Mouse (Mus musculus): ENCODE results near the gene Nuak1. TPM values are rescaled to one million over a fixed set of nuclear protein-coding genes. Genes with fewer than 3 reads are reported as not detected.

Gene Nuak1
- polyA plus RNA-seq, 1 experiment from 2014 or later = 3.1 TPM

DNA sequence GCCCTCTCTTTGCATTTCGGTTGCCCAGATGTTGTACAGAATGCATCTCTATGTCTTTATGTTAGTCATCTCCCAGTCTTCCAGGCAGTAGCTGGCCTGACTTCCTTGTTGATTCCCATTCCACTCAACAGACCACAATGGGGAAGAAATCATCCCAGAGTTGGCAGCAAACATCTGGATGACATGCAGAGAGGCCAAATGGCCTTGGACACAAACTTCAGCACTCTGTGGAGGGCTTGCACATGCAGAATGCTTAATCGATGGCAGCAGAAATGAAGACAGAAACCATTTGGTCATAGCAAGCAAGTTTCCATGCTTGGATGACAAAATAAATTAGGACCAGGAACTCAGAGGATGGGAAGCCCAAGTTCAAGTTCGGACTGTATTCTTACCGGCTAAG is 79.4 kb downstream of the Nuak1 start:
- no peaks in the 10 kb centered on the region for H3K9me3 ChIP-seq (replicated peaks)
- H3K4me1 ChIP-seq (replicated peaks) = no peaks in the 10 kb centered on the region
- H3K4me3 ChIP-seq = no peak overlapping the region
- no peak overlapping the region for H3K9ac ChIP-seq
- no peaks in the 10 kb centered on the region for H3K27me3 ChIP-seq
- ATAC-seq (replicated peaks; ENCODE audit: insufficient number of reproducible peaks, insufficient read depth, low FRiP score, low read depth) = no peak
- WGBS = 87% methylated on average over 4 of the region's 4 CpGs
- H3K36me3 ChIP-seq = no peaks in the 10 kb centered on the region
- H3K27ac ChIP-seq = no peak overlapping the region
- no peak overlapping the region for H3K4me2 ChIP-seq

DNA sequence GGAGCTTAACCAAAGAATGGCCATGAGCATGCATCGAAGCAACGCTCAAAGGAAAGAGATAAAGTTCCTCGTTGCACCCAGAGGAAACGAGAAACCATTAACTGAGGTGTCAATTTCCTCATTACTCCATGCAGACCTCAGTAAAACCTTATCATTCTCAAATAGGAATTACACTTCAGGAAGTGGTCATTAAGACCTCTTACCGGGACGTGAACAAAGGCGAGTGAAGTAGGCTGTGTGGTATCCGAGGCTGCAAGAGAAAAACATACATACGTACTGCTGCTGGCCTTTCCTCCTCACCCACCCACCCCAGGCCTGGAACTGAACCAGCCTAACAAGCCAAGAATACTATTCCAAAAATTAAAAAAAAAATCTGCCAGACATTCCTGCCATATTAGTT is 80.0 kb downstream of the Nuak1 start:
- H3K9me3 ChIP-seq (replicated peaks) = no peaks in the 10 kb centered on the region
- no peak overlapping the region for H3K27ac ChIP-seq
- H3K36me3 ChIP-seq = no peaks in the 10 kb centered on the region
- no peaks in the 10 kb centered on the region for H3K4me1 ChIP-seq (replicated peaks)
- no peak overlapping the region for H3K4me3 ChIP-seq
- no peak for ATAC-seq (replicated peaks; ENCODE audit: insufficient number of reproducible peaks, insufficient read depth, low FRiP score, low read depth)
- WGBS = 65% methylated on average over 9 of the region's 9 CpGs
- H3K9ac ChIP-seq = no peak overlapping the region
- H3K27me3 ChIP-seq = no peaks in the 10 kb centered on the region
- H3K4me2 ChIP-seq = no peak overlapping the region

DNA sequence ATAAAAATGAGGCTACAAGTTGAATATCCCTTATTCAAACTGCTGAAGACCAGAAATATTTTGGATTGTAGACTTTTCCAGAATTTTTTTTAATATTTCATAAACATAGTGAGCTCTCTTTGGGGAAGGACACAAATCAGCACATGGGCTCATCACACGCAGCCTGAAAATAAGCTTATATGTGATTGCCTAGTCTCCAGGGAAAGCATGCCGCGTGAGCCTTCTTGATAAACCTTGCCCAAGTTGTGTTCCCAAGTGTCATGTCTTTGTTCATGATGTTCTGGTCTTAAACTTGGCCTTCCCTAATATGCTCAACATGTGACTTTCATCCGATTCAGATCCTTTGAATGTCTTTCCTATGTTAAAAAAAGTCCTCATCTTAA is 81.7 kb downstream of the Nuak1 start:
- Histone ChIP-seq H3K9me3 (replicated peaks) (no peaks in the 10 kb centered on the region), H3K9ac (no peak overlapping the region), H3K4me1 (replicated peaks) (no peaks in the 10 kb centered on the region), H3K4me2 (no peak overlapping the region), H3K36me3 (no peaks in the 10 kb centered on the region), H3K4me3 (no peak overlapping the region), H3K27ac (no peak overlapping the region), H3K27me3 (no peaks in the 10 kb centered on the region)
- no peak for ATAC-seq (replicated peaks; ENCODE audit: insufficient number of reproducible peaks, insufficient read depth, low FRiP score, low read depth)
- WGBS = 90% methylated on average over 4 of the region's 4 CpGs

DNA sequence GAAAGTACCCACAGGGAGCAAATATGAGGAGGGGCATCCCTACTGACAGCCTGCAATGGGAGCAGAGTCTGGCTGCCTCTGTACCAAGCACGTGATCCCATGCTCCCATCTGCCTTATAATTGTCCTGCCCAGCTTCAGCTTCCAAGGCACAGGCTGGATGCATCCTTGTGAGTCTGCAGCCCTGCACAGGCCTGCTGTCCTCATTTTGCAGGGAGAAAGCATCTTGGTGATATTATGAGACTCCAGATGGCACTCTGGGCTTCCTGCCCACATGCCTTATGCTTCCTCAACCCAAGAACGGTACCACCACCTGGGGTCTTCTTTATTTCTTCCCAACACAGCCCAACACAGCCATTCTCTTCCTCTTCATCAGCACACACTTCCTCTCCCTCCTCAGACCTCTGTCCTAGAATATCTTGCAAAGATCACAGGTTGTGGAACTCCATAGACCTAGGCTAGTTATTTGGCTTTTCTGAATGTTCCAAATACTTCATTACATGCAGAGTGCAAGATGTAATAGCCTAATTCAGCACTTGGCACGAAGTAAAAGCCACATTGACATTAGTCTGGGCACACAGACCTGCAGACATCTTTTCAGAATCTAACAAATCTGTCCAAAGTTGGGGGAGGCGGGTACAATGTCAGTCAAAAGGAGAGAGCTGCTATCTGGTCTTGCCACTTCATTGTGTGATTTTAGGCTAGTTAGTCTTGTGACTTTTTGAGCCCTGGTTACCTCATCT is 82.2 kb downstream of the Nuak1 start:
- Histone ChIP-seq H3K36me3 (no peaks in the 10 kb centered on the region), H3K9me3 (replicated peaks) (no peaks in the 10 kb centered on the region), H3K27me3 (no peaks in the 10 kb centered on the region), H3K4me2 (no peak overlapping the region), H3K4me1 (replicated peaks) (no peaks in the 10 kb centered on the region), H3K27ac (no peak overlapping the region), H3K9ac (no peak overlapping the region), H3K4me3 (no peak overlapping the region)
- no peak for ATAC-seq (replicated peaks; ENCODE audit: insufficient number of reproducible peaks, insufficient read depth, low FRiP score, low read depth)
- WGBS = 60% methylated on average over 4 of the region's 4 CpGs

DNA sequence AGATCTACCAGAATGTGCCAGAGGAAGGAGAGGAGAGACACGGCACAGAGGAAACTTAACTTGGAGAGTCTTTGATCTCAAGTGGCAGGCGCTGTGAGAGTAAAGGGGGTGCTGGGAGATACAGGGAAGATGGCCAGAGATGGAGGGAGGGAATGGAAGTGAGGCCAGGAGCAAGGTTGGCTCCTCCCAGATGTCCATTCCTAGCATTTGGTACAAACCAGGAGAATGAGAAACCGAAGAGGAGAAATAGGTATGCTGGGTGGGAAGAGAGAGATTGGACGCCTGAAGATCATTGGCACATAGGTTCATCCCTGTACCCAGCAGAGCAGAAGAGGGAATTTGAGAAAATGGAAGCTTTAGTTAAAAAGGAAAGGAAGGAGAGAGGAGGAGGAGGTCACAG is 82.8 kb downstream of the Nuak1 start:
- 70% methylated on average over 4 of the region's 4 CpGs for WGBS
- ATAC-seq (replicated peaks; ENCODE audit: insufficient number of reproducible peaks, insufficient read depth, low FRiP score, low read depth) = no peak
- no peaks in the 10 kb centered on the region for H3K36me3 ChIP-seq

DNA sequence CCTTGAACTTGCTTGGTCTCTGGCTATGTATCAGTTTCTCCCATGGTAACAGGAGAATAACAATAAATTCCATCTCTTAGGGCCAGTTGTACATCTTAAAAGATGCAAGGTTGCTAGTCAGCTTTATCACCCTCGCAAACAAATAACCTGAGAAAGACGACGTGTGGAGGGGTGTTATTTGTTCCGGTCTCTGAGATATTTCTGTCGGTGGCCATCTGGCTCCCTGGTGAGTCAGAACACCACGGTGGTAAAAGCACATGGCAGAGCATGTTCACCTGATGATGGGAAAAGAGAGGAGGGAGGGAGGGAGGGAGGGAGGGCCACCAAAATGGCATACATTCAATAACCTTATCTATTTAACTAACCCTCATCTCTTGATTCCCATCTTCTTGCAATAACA is 86.1 kb downstream of the Nuak1 start:
- Histone ChIP-seq H3K27ac (no peak overlapping the region), H3K36me3 (no peaks in the 10 kb centered on the region), H3K4me2 (no peak overlapping the region), H3K9me3 (replicated peaks) (no peaks in the 10 kb centered on the region), H3K27me3 (no peaks in the 10 kb centered on the region), H3K4me3 (no peak overlapping the region), H3K9ac (no peak overlapping the region), H3K4me1 (replicated peaks) (no peaks in the 10 kb centered on the region)
- no peak for ATAC-seq (replicated peaks; ENCODE audit: insufficient number of reproducible peaks, insufficient read depth, low FRiP score, low read depth)
- 46% methylated on average over 6 of the region's 6 CpGs for WGBS

More for the DNA sequence above, 82.8 kb downstream of the Nuak1 start:
- H3K27ac ChIP-seq = no peak overlapping the region
- no peak overlapping the region for H3K4me3 ChIP-seq
- H3K4me2 ChIP-seq = no peak overlapping the region
- no peaks in the 10 kb centered on the region for H3K9me3 ChIP-seq (replicated peaks)
- no peak overlapping the region for H3K9ac ChIP-seq
- no peaks in the 10 kb centered on the region for H3K4me1 ChIP-seq (replicated peaks)
- H3K27me3 ChIP-seq = no peaks in the 10 kb centered on the region

DNA sequence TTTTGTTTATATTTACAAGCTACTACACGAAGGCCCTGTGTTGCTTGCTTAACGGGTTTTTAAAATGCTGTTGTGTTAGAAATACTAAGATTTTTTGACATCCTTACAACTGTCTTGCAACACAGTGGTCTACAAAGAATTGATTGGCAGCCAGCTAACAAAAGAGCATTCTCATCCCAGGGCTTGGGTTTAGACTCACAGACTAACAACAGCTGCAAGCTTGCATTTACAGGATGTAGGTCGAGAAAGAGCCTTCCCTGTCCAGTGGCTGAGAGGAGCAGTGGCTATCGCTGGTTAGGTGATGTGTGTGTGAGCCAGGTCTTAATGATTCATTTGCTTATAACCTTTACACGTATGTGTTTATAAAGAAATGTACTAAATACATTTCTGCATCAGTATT is 94.7 kb downstream of the Nuak1 start:
- ATAC-seq (replicated peaks; ENCODE audit: insufficient number of reproducible peaks, insufficient read depth, low FRiP score, low read depth) = no peak
- WGBS = 60% methylated on average over 5 of the region's 5 CpGs
- no peaks in the 10 kb centered on the region for H3K36me3 ChIP-seq
- H3K4me1 ChIP-seq (replicated peaks) = peaks cover 3% of the 10 kb centered on the region; the same call in 1 of the 2 replicates
- H3K9me3 ChIP-seq (replicated peaks) = no peaks in the 10 kb centered on the region
- no peak overlapping the region for H3K4me2 ChIP-seq
- no peak overlapping the region for H3K27ac ChIP-seq
- no peaks in the 10 kb centered on the region for H3K27me3 ChIP-seq
- no peak overlapping the region for H3K9ac ChIP-seq
- H3K4me3 ChIP-seq = no peak overlapping the region

DNA sequence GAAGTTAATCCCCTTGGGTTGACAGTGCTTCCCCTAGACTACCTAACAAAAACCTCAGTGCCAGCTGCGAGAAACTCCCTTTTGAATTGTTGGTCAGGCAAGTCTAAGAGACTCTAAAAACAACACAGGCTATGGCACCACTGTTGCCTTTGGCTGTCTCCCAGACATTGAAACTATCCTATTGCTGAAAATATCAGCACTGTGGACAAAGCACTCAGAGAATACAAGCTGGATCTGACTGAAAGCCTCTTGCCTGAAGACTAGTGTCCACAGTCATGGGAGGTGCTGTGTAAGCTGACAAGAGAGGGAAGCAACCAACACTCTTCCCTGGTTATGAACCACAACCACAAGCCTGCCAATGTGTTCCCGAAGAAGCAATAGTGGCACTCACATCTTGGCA is 96.9 kb downstream of the Nuak1 start:
- Histone ChIP-seq H3K9me3 (replicated peaks) (no peaks in the 10 kb centered on the region), H3K27me3 (no peaks in the 10 kb centered on the region), H3K4me3 (no peak overlapping the region), H3K9ac (no peak overlapping the region), H3K4me1 (replicated peaks) (peaks cover 14% of the 10 kb centered on the region), H3K27ac (no peak overlapping the region), H3K36me3 (no peaks in the 10 kb centered on the region), H3K4me2 (no peak overlapping the region)
- WGBS = 77% methylated on average over 2 of the region's 2 CpGs
- ATAC-seq (replicated peaks; ENCODE audit: insufficient number of reproducible peaks, insufficient read depth, low FRiP score, low read depth) = no peak

DNA sequence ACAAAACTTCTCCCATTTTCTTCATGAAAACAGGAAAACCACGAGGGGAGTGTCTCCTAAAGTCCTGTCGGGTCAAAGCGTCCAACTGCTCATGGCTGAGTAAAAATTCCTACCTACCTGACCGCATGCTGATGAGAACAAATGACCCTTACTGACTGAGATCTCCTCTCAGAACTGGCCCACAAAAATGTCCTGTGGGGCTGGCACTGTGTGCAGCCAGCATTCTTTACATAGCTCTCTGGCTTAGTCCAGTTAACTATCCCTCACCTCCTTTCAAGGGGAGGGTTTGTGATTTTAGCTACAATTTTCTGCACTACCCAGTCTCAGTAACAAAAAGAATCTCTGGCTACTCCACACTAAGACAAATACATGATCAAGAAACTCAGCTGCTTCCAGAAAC is 100.9 kb downstream of the Nuak1 start:
- peaks cover 15% of the 10 kb centered on the region for H3K4me1 ChIP-seq (replicated peaks)
- no peak for ATAC-seq (replicated peaks; ENCODE audit: insufficient number of reproducible peaks, insufficient read depth, low FRiP score, low read depth)
- 42% methylated on average over 4 of the region's 4 CpGs for WGBS

DNA sequence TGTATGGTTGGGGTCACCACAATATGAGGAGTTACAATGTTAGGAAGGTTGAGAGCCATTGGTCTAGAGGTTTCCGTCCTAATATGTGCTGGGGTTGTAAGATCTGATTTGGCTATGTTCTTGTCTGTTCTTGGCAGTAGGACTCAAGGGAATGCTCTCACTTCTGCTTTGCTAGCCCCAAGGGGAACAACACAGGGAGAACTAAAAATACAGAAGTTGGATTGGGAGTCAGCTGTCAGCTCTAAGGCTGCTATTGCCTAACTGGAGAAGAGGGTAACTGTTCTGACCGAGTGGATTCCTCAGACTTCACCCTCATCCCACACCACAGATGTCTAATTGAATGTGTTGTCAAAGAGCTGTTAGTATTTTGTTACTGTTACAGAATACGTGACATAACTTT is 101.6 kb downstream of the Nuak1 start:
- Histone ChIP-seq H3K4me2 (no peak overlapping the region), H3K4me3 (no peak overlapping the region), H3K4me1 (replicated peaks) (peaks cover 15% of the 10 kb centered on the region), H3K27me3 (no peaks in the 10 kb centered on the region), H3K9ac (no peak overlapping the region), H3K27ac (no peak overlapping the region), H3K9me3 (replicated peaks) (no peaks in the 10 kb centered on the region), H3K36me3 (no peaks in the 10 kb centered on the region)
- no peak for ATAC-seq (replicated peaks; ENCODE audit: insufficient number of reproducible peaks, insufficient read depth, low FRiP score, low read depth)
- 63% methylated on average over 3 of the region's 3 CpGs for WGBS

More for the DNA sequence above, 100.9 kb downstream of the Nuak1 start:
- H3K27me3 ChIP-seq = no peaks in the 10 kb centered on the region
- H3K9ac ChIP-seq = no peak overlapping the region
- no peaks in the 10 kb centered on the region for H3K9me3 ChIP-seq (replicated peaks)
- no peak overlapping the region for H3K4me3 ChIP-seq
- H3K4me2 ChIP-seq = no peak overlapping the region
- no peaks in the 10 kb centered on the region for H3K36me3 ChIP-seq
- H3K27ac ChIP-seq = no peak overlapping the region

DNA sequence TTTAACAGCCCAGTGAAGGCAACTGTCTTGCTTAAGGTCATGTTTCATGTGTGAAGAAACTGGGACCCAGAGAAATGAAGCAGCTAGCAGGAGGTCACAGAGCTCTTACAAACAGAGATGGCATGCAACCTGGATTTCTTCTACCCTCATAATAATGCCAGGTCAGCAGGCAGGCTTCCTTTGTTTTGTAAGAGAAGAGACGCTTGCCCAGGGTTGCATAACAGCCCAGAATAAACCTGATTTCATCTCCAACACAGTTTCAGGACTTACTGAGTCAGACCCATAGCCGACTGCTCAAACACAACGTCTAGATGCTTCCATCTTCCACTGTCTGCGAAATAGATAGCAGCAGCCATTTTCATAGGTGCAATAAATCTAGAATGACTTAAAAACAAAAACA is 105.0 kb downstream of the Nuak1 start:
- Histone ChIP-seq H3K36me3 (no peaks in the 10 kb centered on the region), H3K27me3 (no peaks in the 10 kb centered on the region), H3K4me3 (no peak overlapping the region), H3K27ac (no peak overlapping the region), H3K4me1 (replicated peaks) (peaks cover 12% of the 10 kb centered on the region), H3K9me3 (replicated peaks) (no peaks in the 10 kb centered on the region), H3K4me2 (no peak overlapping the region), H3K9ac (no peak overlapping the region)
- ATAC-seq (replicated peaks; ENCODE audit: insufficient number of reproducible peaks, insufficient read depth, low FRiP score, low read depth) = no peak
- WGBS = 79% methylated on average over 4 of the region's 4 CpGs

DNA sequence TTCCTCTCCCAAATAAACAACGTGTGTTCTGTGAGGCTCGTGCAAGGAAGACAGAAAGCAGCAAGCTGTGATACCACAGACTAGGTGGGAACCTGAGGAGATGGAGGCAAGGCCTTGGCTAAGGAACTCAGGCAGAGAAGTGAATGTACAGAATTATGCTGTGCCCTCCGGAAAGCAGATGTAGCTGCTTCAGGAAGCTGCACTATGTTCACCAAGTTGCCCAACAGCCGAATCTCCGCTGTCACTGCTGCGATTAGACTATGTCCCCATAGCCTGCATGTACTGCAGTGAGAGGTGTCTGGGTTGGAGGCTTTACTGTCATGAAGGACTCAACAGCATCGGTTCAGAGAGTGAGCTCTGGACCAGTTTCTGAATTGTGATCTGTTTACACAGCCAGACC is 110.6 kb downstream of the Nuak1 start:
- H3K27ac ChIP-seq = no peak overlapping the region
- no peak overlapping the region for H3K9ac ChIP-seq
- H3K4me2 ChIP-seq = no peak overlapping the region
- no peak overlapping the region for H3K4me3 ChIP-seq
- H3K27me3 ChIP-seq = no peaks in the 10 kb centered on the region
- H3K36me3 ChIP-seq = no peaks in the 10 kb centered on the region
- H3K4me1 ChIP-seq (replicated peaks) = no peaks in the 10 kb centered on the region
- ATAC-seq (replicated peaks; ENCODE audit: insufficient number of reproducible peaks, insufficient read depth, low FRiP score, low read depth) = no peak
- H3K9me3 ChIP-seq (replicated peaks) = no peaks in the 10 kb centered on the region
- WGBS = 79% methylated on average over 7 of the region's 7 CpGs
